Mouse (Mus musculus): Measurements from ENCODE around the gene Ints5. TPM values are rescaled to one million over a fixed set of nuclear protein-coding genes. Genes with fewer than 3 reads are reported as not detected.
"Not testable (repeated sequence)": the region's sequence is repeated elsewhere in the genome, so short reads cannot be mapped to it uniquely, and the experiment has no call there.

Gene Ints5
- 43.6 and 47.3 TPM in 2 replicates for polyA plus RNA-seq (2016; fragmentation: Nextera tagmentation; extraction: Ambion mirVana)

DNA sequence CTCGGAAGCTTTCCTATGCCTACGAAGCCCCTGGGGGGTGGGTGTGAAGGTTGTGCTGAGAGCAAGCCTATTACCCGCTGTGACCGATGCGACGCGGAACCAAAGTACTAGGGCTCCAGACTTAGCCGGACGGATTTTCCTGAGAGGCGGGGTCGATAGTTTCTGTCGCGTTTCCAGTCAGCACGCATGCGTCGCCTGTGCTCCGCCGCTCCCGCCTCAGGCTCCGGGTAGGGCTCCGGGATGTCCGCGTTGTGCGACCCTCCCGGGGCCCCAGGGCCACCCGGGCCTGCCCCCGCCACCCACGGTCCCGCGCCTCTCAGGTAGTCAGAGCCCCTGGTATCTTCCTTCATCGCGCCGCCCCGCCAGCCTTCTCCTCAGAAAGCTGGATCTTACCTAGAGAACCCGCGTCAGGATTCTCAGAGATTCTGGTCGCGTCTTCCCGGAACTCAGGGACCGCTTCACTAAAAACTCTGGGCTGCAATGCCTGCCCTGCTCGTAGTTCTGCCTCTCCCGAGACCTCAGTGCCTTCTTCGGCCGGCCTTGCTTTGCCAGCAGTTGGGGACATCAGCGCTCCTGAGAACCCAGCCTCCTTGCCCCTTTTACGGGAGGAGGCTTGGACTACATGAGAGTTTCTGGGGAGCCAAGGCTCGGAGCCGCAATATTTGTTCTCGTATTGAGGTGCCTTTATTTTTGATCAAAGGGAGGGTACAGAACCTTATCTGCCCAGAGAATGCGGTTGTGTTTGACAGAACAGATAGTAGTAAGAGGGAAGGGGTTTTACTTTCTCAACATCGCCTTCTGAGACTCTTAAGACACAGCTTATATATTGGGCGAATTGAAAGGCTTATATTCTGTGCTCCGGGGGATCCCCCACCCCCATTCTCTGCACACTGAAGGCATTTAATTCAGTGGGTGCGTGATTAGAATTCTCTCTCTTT, at the start of gene Ints5:
Gene Ints5 (plus strand): TSS at position 177 of the 938 bp plus-strand sequence.
- H3K27ac ChIP-seq: peak within 1 kb of the TSS; percentile 61
- H3K27me3 ChIP-seq (replicated peaks): no peaks in the 10 kb centered on the region
- H3K4me3 ChIP-seq: peak within 1 kb of the TSS; percentile 73
- H3K4me1 ChIP-seq: peaks cover 32% of the 10 kb centered on the region
- peak within 1 kb of the TSS; percentile 81 for H3K9ac ChIP-seq
- peak within 1 kb of the TSS; percentile 92 for H3K4me2 ChIP-seq (replicated peaks)
- peak; percentile 34 for ATAC-seq (ENCODE audit: low FRiP score, low read depth)
- WGBS: 3% methylated on average over 54 of the region's 54 CpGs
- H3K36me3 ChIP-seq: peaks cover 30% of the 10 kb centered on the region
- H3K9me3 ChIP-seq: no peaks in the 10 kb centered on the region

DNA sequence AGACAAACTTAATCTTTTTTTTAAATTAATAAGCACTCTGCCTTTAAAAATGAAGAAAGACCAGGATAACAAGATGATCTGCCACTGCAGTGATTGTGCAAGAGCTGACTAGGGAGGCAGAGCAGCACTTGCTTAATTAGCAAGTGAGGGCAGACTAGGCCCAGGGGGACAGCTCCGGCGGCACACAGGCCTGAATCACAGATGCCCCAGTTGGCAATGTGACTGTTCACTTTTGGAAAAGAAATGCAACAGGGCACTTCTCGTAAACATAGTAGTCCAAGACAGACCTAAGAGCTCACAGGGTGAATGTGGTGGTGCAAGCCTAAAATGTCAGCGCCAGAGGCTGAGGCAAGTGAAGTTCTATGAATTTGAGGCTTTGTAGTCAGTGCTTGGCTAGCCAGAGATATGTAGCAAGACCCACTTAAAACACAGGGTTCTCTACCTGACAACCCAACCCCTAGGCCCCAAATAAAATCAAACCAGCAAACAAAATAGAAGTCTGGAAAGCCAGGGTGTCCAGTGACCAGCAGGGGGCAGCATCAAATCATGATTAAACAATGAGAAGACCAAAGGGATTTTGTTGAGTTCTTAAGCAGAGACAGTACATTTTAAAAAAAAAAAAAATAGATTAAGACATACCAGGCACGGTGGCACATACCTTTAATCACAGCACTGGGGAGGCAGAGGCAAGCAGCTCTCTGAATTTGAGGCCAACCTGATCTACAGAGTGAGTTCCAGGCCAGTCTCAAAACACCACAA, 48.3 kb upstream of the Ints5 start:
- WGBS: 71% methylated on average over 5 of the region's 5 CpGs
- no peak overlapping the region for H3K4me2 ChIP-seq (replicated peaks)
- H3K9me3 ChIP-seq: no peaks in the 10 kb centered on the region
- H3K27me3 ChIP-seq (replicated peaks): no peaks in the 10 kb centered on the region
- ATAC-seq (ENCODE audit: low FRiP score, low read depth): no peak
- no peak overlapping the region for H3K9ac ChIP-seq
- peaks cover 46% of the 10 kb centered on the region for H3K36me3 ChIP-seq
- no peak overlapping the region for H3K27ac ChIP-seq
- no peak overlapping the region for H3K4me3 ChIP-seq
- H3K4me1 ChIP-seq: peaks cover 18% of the 10 kb centered on the region

DNA sequence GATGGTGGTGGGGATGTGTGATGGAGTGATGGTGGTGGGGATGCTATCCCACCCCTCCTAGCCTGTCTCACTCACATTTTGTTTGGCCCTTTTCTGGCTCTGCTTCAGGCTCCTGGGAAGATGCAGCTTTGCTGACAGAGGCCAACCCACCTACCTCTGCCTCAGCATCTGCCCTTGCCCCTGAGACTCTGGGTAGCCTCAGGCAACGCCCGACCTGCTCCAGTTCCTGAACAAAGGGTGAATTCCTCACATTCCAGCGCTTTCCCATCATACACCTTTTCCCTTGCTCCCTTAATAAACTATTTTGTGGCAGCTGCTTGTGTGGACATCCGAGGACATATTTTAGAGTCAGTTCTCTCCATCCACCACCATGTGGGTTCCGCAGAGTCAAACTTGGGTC, 44.4 kb upstream of the Ints5 start:
- Histone ChIP-seq H3K27me3 (replicated peaks) (no peaks in the 10 kb centered on the region; the same call in 1 of the 2 replicates), H3K9me3 (no peaks in the 10 kb centered on the region), H3K27ac (no peak overlapping the region), H3K4me2 (replicated peaks) (no peak overlapping the region), H3K4me3 (no peak overlapping the region), H3K4me1 (no peaks in the 10 kb centered on the region), H3K36me3 (peaks cover 35% of the 10 kb centered on the region), H3K9ac (no peak overlapping the region)
- WGBS: 93% methylated on average over 5 of the region's 5 CpGs
- ATAC-seq (ENCODE audit: low FRiP score, low read depth): no peak

DNA sequence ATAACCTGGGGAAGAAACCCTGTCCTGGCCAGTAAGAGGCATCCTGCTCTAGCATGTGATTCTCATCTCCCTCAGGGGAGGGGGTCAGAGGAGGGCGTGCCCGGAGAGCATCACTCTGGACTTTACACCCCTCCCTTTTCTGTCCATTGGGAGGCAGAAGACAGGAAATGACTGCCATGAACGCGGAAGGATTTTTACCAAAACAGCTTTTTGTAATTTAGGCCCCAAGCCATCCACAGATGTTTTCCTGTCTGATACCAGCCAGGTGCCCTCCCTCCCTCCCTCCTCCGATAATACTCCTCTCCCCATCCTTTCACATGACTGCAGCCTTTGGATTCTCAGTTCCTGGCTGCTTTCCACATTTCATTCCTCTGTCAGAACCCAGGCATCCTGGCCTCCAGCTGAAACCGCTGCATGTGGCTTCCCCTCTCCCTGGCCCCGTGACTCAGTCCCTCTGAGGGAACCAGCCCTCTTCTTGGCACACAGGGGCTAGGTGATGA, 42.4 kb upstream of the Ints5 start, which contains the start of gene Lrrn4cl:
Gene Lrrn4cl (plus strand): TSS at position 367 of the 500 bp plus-strand sequence.
- Histone ChIP-seq H3K9me3 (no peaks in the 10 kb centered on the region), H3K4me2 (replicated peaks) (no peak within 1 kb of the TSS), H3K27me3 (replicated peaks) (no peaks in the 10 kb centered on the region; the same call in 1 of the 2 replicates), H3K4me3 (no peak within 1 kb of the TSS), H3K27ac (no peak within 1 kb of the TSS), H3K36me3 (peaks cover 35% of the 10 kb centered on the region), H3K4me1 (no peaks in the 10 kb centered on the region), H3K9ac (no peak within 1 kb of the TSS)
- 44% methylated on average over 7 of the region's 7 CpGs for WGBS
- ATAC-seq (ENCODE audit: low FRiP score, low read depth): no peak

DNA sequence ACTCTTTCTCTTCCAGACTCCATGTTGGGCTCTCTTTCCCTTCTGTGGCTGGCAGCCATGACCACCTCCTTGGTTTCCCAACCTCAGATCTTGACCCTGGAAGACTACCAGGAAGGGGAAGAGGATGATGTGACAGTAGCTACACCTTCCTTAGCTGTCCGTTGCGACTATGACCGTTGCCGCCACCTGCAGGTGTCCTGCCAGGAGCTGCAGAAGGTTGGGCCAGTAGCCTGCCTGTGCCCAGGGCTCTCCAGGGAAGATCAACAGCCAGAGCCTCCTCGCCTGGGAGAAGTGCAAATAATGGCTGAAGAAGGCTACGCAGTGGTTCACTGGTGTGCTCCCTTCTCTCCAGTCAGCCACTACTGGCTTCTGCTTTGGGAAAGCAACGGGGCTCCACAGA, 41.2 kb upstream of the Ints5 start:
- WGBS: 54% methylated on average over 7 of the region's 7 CpGs
- no peak for ATAC-seq (ENCODE audit: low FRiP score, low read depth)

DNA sequence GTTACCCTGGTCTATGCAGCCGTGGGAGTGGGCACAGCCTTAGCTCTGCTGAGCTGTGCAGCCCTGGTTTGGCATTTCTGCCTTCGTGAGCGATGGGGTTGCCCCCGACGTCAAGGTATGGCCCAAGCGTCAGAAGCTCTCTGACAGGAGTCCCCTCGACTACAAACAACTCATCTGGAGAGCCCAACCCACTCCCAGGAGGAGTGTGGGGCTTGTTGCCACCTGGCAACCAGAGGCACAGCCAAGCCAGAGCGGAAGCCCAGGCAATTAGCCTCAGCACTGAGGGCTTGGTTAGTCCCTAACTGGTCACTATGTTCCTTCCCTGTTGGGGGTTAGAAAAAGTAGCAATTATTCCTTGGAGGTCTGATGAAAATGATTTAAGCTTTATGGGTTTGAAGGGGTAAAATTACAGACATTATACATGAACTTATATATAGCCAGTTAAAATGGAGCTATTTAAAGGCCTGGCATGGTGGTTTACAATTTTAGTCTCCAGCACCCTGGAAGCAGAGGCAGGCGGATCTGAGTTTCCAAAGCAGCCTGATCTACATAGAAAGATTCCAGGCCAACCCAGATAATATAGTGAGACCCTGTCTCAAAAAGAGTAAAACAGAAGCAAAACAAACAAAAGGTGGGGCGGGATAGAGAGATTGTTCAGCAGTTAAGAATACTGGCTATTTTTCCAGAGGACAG, 40.4 kb upstream of the Ints5 start:
- 63% methylated on average over 10 of the region's 10 CpGs for WGBS
- Histone ChIP-seq H3K9me3 (no peaks in the 10 kb centered on the region), H3K4me3 (no peak overlapping the region), H3K4me1 (no peaks in the 10 kb centered on the region), H3K27me3 (replicated peaks) (no peaks in the 10 kb centered on the region; the same call in 1 of the 2 replicates), H3K36me3 (peaks cover 17% of the 10 kb centered on the region), H3K9ac (no peak overlapping the region), H3K27ac (no peak overlapping the region), H3K4me2 (replicated peaks) (no peak overlapping the region)
- ATAC-seq (ENCODE audit: low FRiP score, low read depth): no peak

More for the DNA sequence above, 41.2 kb upstream of the Ints5 start:
- no peaks in the 10 kb centered on the region; the same call in 1 of the 2 replicates for H3K27me3 ChIP-seq (replicated peaks)
- no peak overlapping the region for H3K4me2 ChIP-seq (replicated peaks)
- H3K4me3 ChIP-seq: no peak overlapping the region
- peaks cover 25% of the 10 kb centered on the region for H3K36me3 ChIP-seq
- no peak overlapping the region for H3K9ac ChIP-seq
- H3K4me1 ChIP-seq: no peaks in the 10 kb centered on the region
- H3K9me3 ChIP-seq: no peaks in the 10 kb centered on the region
- H3K27ac ChIP-seq: no peak overlapping the region

DNA sequence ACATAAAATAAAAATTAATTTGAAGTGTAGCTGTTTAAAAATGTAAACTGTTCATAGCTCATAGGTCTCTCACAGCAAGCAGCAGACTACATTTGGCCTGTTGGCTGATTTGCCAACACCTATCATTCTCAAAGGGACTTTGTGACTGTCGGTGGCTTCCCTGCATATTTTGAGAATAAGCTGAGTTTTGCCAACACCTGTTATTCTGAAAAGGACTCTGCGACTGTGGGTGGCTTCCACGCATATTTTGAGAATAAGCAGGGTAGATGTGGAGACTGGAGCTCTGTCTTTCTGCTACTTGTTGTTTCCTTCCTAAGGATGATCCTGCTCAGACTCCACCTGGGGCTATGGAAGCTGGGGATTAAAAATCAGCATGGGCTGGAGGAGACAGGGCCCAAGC, 39.7 kb upstream of the Ints5 start:
- Histone ChIP-seq H3K9ac (no peak overlapping the region), H3K4me2 (replicated peaks) (no peak overlapping the region), H3K4me1 (no peaks in the 10 kb centered on the region), H3K36me3 (peaks cover 11% of the 10 kb centered on the region; the same call in 1 of the 2 replicates), H3K9me3 (no peaks in the 10 kb centered on the region), H3K4me3 (no peak overlapping the region), H3K27ac (no peak overlapping the region), H3K27me3 (replicated peaks) (no peaks in the 10 kb centered on the region; the same call in 1 of the 2 replicates)
- WGBS: 82% methylated on average over 3 of the region's 3 CpGs
- no peak for ATAC-seq (ENCODE audit: low FRiP score, low read depth)

DNA sequence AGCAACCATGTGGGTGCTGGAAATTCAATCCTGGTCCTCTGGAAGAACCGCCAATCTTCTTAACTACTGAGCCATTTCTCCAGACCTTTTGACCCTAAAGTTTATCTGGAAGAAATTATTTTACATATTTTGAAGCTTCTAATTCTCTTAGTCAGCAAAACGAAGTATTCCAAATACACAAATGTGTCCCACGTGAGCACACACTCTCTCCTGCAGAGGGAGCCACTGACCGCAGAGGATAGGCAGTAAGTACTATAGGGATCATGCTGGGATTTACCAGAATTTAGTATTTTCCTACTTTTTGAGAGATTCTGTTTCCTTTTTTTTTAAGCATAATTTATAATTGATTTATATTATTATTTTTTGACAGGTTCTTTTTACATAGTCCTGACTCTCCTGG, 35.1 kb upstream of the Ints5 start:
- H3K36me3 ChIP-seq: no peaks in the 10 kb centered on the region
- no peak overlapping the region for H3K27ac ChIP-seq
- no peak overlapping the region for H3K4me2 ChIP-seq (replicated peaks)
- H3K27me3 ChIP-seq (replicated peaks): no peaks in the 10 kb centered on the region
- ATAC-seq (ENCODE audit: low FRiP score, low read depth): no peak
- no peaks in the 10 kb centered on the region for H3K9me3 ChIP-seq
- H3K4me1 ChIP-seq: no peaks in the 10 kb centered on the region
- H3K9ac ChIP-seq: no peak overlapping the region
- 40% methylated on average over 4 of the region's 4 CpGs for WGBS
- no peak overlapping the region for H3K4me3 ChIP-seq

DNA sequence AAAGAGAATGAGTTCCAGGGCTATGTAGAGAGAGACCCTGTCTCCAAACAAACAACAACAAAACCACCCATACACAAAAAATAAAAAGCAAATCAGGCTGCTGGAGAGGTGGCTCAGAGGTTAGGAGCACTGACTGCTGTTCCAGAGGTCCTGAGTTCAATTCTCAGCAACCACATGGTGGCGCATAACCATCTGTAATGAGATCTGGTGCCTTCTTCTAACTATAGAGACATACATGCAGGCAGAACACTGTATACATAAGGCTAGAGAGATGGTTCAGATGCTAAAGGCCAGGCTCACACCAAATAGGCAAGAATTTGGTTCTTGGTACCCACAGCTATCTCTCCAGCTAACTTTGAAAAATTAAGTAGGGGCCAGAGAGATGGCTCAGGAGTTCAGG, 33.8 kb upstream of the Ints5 start:
- H3K36me3 ChIP-seq: no peaks in the 10 kb centered on the region
- no peak overlapping the region for H3K4me3 ChIP-seq
- no peak overlapping the region for H3K4me2 ChIP-seq (replicated peaks)
- ATAC-seq (ENCODE audit: low FRiP score, low read depth): no peak
- H3K27me3 ChIP-seq (replicated peaks): no peaks in the 10 kb centered on the region
- H3K9me3 ChIP-seq: no peaks in the 10 kb centered on the region
- H3K27ac ChIP-seq: no peak overlapping the region
- H3K4me1 ChIP-seq: no peaks in the 10 kb centered on the region
- no peak overlapping the region for H3K9ac ChIP-seq
- WGBS: 24% methylated on average over 1 of the region's 1 CpGs

DNA sequence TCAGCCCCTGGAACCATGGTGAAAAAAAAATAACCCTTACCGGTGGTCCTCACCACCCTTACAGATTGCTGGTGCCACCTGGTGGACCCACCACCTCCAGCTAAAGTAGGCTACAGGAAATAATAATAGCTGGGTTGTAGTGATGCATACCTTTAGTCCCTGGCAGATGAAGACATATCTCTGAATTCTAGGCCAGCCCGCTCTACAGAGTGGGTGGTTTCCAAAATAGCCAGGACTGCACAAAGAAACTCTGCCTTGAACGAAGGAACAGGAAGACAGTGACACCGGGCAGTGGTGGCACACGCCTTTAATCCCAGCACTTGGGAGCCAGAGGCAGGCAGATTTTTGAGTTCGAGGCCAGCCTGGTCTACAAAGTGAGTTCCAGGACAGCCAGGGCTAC, 28.5 kb upstream of the Ints5 start:
- H3K4me3 ChIP-seq: no peak overlapping the region
- H3K9me3 ChIP-seq: no peaks in the 10 kb centered on the region
- no peaks in the 10 kb centered on the region for H3K27me3 ChIP-seq (replicated peaks)
- no peaks in the 10 kb centered on the region for H3K36me3 ChIP-seq
- H3K4me1 ChIP-seq: no peaks in the 10 kb centered on the region
- ATAC-seq (ENCODE audit: low FRiP score, low read depth): no peak
- H3K4me2 ChIP-seq (replicated peaks): no peak overlapping the region
- 82% methylated on average over 6 of the region's 6 CpGs for WGBS
- H3K27ac ChIP-seq: no peak overlapping the region
- no peak overlapping the region for H3K9ac ChIP-seq

DNA sequence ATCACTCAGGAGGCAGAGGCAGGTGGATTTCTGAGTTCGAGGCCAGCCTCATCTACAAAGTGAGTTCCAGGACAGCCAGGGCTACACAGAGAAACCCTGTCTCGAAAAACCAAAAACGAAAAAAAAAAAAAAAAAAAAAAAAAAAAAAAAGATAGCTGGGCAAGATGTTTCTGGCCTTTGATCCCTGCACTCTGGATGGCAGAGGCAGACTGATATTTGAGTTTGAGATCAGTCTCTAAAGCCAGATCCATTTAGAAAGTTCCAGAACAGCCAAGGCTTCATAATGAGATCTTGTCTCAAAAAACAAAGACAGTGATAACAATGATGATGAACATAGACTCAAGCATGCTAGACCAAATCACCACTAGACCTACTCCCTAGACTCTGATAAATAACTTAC, 22.4 kb upstream of the Ints5 start:
- H3K27me3 ChIP-seq (replicated peaks); ATAC-seq (ENCODE audit: low FRiP score, low read depth); H3K9ac ChIP-seq; H3K9me3 ChIP-seq; H3K4me1 ChIP-seq; H3K27ac ChIP-seq: not testable (repeated sequence)
- Histone ChIP-seq H3K4me2 (replicated peaks) (peak overlapping the region; percentile 92), H3K4me3 (peak overlapping the region; percentile 79; the same call in 1 of the 2 replicates), H3K36me3 (peaks cover 22% of the 10 kb centered on the region)
- WGBS: 70% methylated on average over 3 of the region's 3 CpGs
